Mouse (Mus musculus) C2C12 (cell line): Measurements from ENCODE around the gene Cdkl4.

ENCODE experiments used
- CTCF ChIP-seq: IDR thresholded peaks from one replicate; pipeline ENCODE4 v1.5.1; 2011; ENCODE audit not compliant: control insufficient read depth, insufficient read depth, insufficient read length
- MAX ChIP-seq: IDR thresholded peaks from one replicate; pipeline ENCODE4 v1.6.1; 2011; ENCODE audit warnings: mild to moderate bottlenecking, control low read depth
- USF1 ChIP-seq: IDR thresholded peaks from one replicate; pipeline ENCODE4 v1.6.1; 2011; ENCODE audit warnings: low read depth, mild to moderate bottlenecking, control low read depth, moderate library complexity

GRCm38 (mm10) chr17:80515956-80516355 lies 61.7 kb downstream of the Cdkl4 start:
- TF ChIP-seq USF1 (no peak), CTCF (no peak), MAX (no peak)
